Mouse (Mus musculus): ENCODE measurements at regions not wholly inside any gene's neighbourhood (a gene's known extent, or its start where the extent isn't known, plus 50 kb on each side); places are given as distances from the start of the nearest gene placed in this dataset.

DNA sequence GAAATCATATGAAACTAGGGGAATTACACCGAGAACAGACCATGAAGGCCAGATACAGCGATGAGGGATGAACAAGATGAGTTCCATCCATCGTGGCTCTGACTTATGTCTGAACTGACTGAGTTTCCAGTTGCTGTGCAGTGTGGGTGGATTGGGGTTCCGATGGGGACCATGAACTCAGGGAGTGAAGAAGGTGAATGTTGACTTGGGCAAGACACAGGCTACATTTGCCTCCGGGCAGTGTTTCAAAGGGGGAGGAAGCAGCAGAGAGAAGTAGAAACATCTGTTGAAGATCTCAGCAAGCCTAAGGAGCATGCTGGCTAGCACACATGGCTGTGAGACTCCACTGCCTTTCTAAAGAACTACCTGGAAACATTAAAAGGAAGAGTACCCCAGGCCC, 194.4 kb upstream of the Krr1 start:
- H3K27me3 ChIP-seq (ENCODE audit: control insufficient read depth in 1 of 2, insufficient read depth in 2 of 2, low read length in 2 of 2) = no peaks in the 10 kb centered on the region; a peak in 1 of 4 replicates
- H3K4me3 ChIP-seq (ENCODE audit: control insufficient read depth in 1 of 2, insufficient read depth in 1 of 2, low read depth in 2 of 2, low read length in 2 of 2) = no peak overlapping the region
- no peaks in the 10 kb centered on the region for H3K4me1 ChIP-seq (ENCODE audit: control insufficient read depth in 1 of 2, insufficient read depth in 2 of 2, low read length in 2 of 2)
- H3K9ac ChIP-seq (ENCODE audit: control insufficient read depth, low read depth, low read length, poor library complexity, severe bottlenecking) = no peak overlapping the region
- no peak overlapping the region for H3K27ac ChIP-seq (ENCODE audit: control insufficient read depth, low read depth, low read length)
- DNase-seq (ENCODE audit: low read depth, low spot score) = no peak
- no peaks in the 10 kb centered on the region for H3K36me3 ChIP-seq (ENCODE audit: control insufficient read depth in 1 of 2, insufficient read depth in 2 of 2, low read length in 2 of 2)
- H3K79me2 ChIP-seq (ENCODE audit: control insufficient read depth, insufficient read depth, low read length, poor library complexity) = no peaks in the 10 kb centered on the region
- H3K9me3 ChIP-seq (replicated peaks; ENCODE audit: insufficient read depth, low read length) = no peaks in the 10 kb centered on the region
- TF ChIP-seq CTCF (IDR thresholded peaks at IDR 0.05 in 2 of 3, conservative IDR thresholded peaks at IDR 0.05 in 1 of 3; ENCODE audit: control insufficient read depth in 1 of 3, insufficient read depth in 1 of 3, low read depth in 2 of 3, low read length in 3 of 3, poor library complexity in 1 of 3, severe bottlenecking in 1 of 3) = no peak
- no peak for TF ChIP-seq POLR2A (IDR thresholded peaks at IDR 0.05; ENCODE audit: control insufficient read depth in 1 of 2, insufficient read depth in 1 of 2, low read depth in 1 of 2, low read length in 2 of 2, poor library complexity in 1 of 2)
- TF ChIP-seq CHD2 (IDR thresholded peaks at IDR 0.05; ENCODE audit: low read length) = no peak
- no peak for TF ChIP-seq TBP (IDR thresholded peaks at IDR 0.05; ENCODE audit: low read depth, low read length)
- no peak for TF ChIP-seq ELF1 (IDR thresholded peaks at IDR 0.05; ENCODE audit: low read depth, low read length)

DNA sequence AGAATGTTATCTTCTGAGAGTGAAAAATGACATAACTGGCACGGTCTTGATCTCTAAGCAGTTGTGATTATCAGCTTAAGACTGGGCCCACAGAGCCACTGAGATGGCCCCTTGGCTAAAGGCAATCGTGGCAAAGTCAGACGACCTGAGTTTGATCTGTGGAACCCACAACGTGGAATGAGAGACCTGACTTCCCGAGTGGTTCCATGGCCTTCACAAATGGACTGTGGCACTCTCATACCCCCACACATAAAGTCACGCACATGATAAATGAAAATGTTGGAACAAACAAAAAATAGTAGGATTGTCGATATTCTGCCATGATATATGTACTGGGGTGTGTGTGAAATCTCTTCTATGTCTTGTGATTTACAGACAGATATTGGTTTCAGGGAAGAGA, 192.5 kb upstream of the Krr1 start:
- Histone ChIP-seq H3K79me2 (ENCODE audit: control insufficient read depth, insufficient read depth, low read length, poor library complexity) (no peaks in the 10 kb centered on the region), H3K9ac (ENCODE audit: control insufficient read depth, low read depth, low read length, poor library complexity, severe bottlenecking) (no peak overlapping the region), H3K4me3 (ENCODE audit: control insufficient read depth in 1 of 2, insufficient read depth in 1 of 2, low read depth in 2 of 2, low read length in 2 of 2) (no peak overlapping the region), H3K27ac (ENCODE audit: control insufficient read depth, low read depth, low read length) (no peak overlapping the region), H3K27me3 (ENCODE audit: control insufficient read depth in 1 of 2, insufficient read depth in 2 of 2, low read length in 2 of 2) (no peaks in the 10 kb centered on the region; a peak in 1 of 4 replicates), H3K9me3 (replicated peaks; ENCODE audit: insufficient read depth, low read length) (no peaks in the 10 kb centered on the region), H3K36me3 (ENCODE audit: control insufficient read depth in 1 of 2, insufficient read depth in 2 of 2, low read length in 2 of 2) (no peaks in the 10 kb centered on the region), H3K4me1 (ENCODE audit: control insufficient read depth in 1 of 2, insufficient read depth in 2 of 2, low read length in 2 of 2) (no peaks in the 10 kb centered on the region)
- TF ChIP-seq SIN3A (IDR thresholded peaks at IDR 0.05; ENCODE audit: low read length) (no peak), ZC3H11A (IDR thresholded peaks at IDR 0.05; ENCODE audit: low read depth, low read length) (no peak), POLR2AphosphoS2 (IDR thresholded peaks at IDR 0.05; ENCODE audit: low read length) (no peak)
- no peak for DNase-seq (ENCODE audit: low read depth, low spot score)

DNA sequence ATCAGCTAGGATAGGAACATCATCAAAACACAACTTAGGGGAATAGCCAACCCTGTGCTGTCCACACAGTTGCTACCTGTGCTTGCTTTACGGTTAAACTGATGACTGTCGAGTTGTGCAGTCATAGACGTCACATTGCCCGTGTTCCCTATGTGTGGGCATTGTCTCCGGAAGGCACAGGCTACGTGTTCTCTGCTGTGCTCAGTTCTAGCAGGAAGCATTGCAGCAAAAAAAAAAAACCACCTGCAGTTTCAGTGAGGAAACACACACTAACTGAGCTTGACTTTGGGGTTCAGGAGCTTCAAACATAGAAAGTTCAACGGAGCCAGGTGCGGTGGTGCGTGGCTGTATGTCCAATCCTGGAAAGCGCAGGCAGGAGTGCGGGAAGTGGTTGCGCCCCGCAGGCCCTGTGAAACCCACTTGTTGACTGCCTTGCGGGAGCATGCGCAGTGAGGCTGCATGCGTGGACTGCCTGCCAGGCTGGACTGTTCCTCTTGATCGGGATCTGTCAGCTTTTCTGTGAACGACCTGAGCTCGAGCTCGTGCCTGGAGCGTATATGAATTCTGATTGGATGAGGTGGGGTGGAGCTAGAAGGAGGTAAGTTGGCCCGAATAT, 190.2 kb upstream of the Krr1 start:
- Histone ChIP-seq H3K4me1 (ENCODE audit: control insufficient read depth in 1 of 2, insufficient read depth in 2 of 2, low read length in 2 of 2) (no peaks in the 10 kb centered on the region), H3K27me3 (ENCODE audit: control insufficient read depth in 1 of 2, insufficient read depth in 2 of 2, low read length in 2 of 2) (no peaks in the 10 kb centered on the region; a peak in 1 of 4 replicates), H3K9ac (ENCODE audit: control insufficient read depth, low read depth, low read length, poor library complexity, severe bottlenecking) (no peak overlapping the region), H3K79me2 (ENCODE audit: control insufficient read depth, insufficient read depth, low read length, poor library complexity) (no peaks in the 10 kb centered on the region), H3K36me3 (ENCODE audit: control insufficient read depth in 1 of 2, insufficient read depth in 2 of 2, low read length in 2 of 2) (no peaks in the 10 kb centered on the region), H3K4me3 (ENCODE audit: control insufficient read depth in 1 of 2, insufficient read depth in 1 of 2, low read depth in 2 of 2, low read length in 2 of 2) (no peak overlapping the region), H3K9me3 (replicated peaks; ENCODE audit: insufficient read depth, low read length) (no peaks in the 10 kb centered on the region), H3K27ac (ENCODE audit: control insufficient read depth, low read depth, low read length) (no peak overlapping the region)
- DNase-seq (ENCODE audit: low read depth, low spot score) = no peak
- TF ChIP-seq NRF1 (IDR thresholded peaks at IDR 0.05; ENCODE audit: insufficient read depth, low read depth, low read length, poor library complexity, severe bottlenecking) = no peak
- TF ChIP-seq UBTF (IDR thresholded peaks at IDR 0.05; ENCODE audit: borderline replicate concordance, insufficient read depth, low read depth, low read length) = no peak
- TF ChIP-seq NELFE (IDR thresholded peaks at IDR 0.05; ENCODE audit: low read depth, low read length) = no peak
- no peak for TF ChIP-seq ELF1 (IDR thresholded peaks at IDR 0.05; ENCODE audit: low read depth, low read length)
- TF ChIP-seq TAL1 (IDR thresholded peaks at IDR 0.05; ENCODE audit: low read length) = no peak
- TF ChIP-seq BHLHE40 (IDR thresholded peaks at IDR 0.05; ENCODE audit: borderline replicate concordance, low read depth, low read length) = no peak
- TF ChIP-seq ZNF384 (IDR thresholded peaks at IDR 0.05; ENCODE audit: low read depth, low read length) = no peak
- TF ChIP-seq POLR2AphosphoS5 (IDR thresholded peaks at IDR 0.05; ENCODE audit: borderline replicate concordance, low read depth, low read length) = no peak
- no peak for TF ChIP-seq ZMIZ1 (IDR thresholded peaks at IDR 0.05; ENCODE audit: low read depth, low read length)

Data from MEL (cell line).